Mouse (Mus musculus) heart, postnatal 0 days (tissue): ENCODE measurements at regions not wholly inside any gene's neighbourhood (a gene's known extent, or its start where the extent isn't known, plus 50 kb on each side); places are given as distances from the start of the nearest gene placed in this dataset.

Experiments used
- CTCF ChIP-seq: IDR thresholded peaks from 2 replicates; pipeline ENCODE4 v1.5.1; 2016; ENCODE audit warnings: antibody characterized with exemption, control low read depth, low read depth
- EP300 ChIP-seq: IDR thresholded peaks from 2 replicates; pipeline ENCODE4 v1.6.1; 2016; ENCODE audit warnings: antibody characterized with exemption, low read depth

GRCm38 (mm10) chr11:112860797-112861196 lies 78.8 kb downstream of the Sox9 start:
- TF ChIP-seq CTCF (no peak), EP300 (no peak)
